In the genomic region with DNA sequence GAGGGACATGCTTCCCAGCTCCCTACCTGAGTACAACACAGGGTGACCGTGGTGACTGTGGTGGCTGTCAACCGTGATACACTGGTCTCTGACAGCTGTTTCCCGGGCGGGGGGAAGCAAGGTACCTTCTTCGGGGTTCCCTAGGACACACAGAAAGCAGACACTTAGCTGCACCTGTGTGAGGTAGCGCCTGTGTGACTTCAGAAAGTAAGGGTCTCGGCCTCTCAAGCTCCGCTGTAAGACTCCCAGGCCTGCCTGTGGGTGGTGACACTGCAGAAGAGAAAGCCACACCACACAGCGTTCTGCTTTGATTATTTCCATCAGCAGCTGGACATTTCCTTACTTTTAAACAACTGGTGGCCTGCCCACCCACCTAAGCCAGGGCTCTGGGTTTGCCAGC, we compare ENCODE assay signal across 18 mouse cellular contexts. TPM values are rescaled to one million over a fixed set of nuclear protein-coding genes. Genes with fewer than 3 reads are reported as not detected.
DNase-seq lines count a peak whose midpoint lies in the region; ATAC-seq and TF ChIP-seq lines count a peak whose summit lies in the region.
"Had no signal": no experiment of that assay in that cellular context is flagged by ENCODE, and none has a peak within 500 bp of the region (broad histone marks: within the 10 kb centered on the region; RNA-seq: fewer than 3 reads in every experiment).

No protein-coding gene starts in this region.

- H3K27ac ChIP-seq in heart, embryonic 16.5 days (ENCODE audit: low read length), result no peak overlapping the region
- H3K27ac ChIP-seq in heart, adult 2 months, result no peak overlapping the region
- H3K27ac ChIP-seq in stomach, embryonic 16.5 days (ENCODE audit: low read length), result peak overlapping the region; percentile 24; the same call in 1 of the 2 replicates
- no peak overlapping the region for H3K27ac ChIP-seq in stomach, postnatal 0 days (replicated peaks)
- H3K27ac ChIP-seq in intestine, embryonic 16.5 days (ENCODE audit: low read length), result no peak overlapping the region
- H3K27ac ChIP-seq: embryonic facial prominence, embryonic 12.5 days; forebrain, embryonic 10.5 days; macrophage had no signal

- peaks cover 66% of the 10 kb centered on the region for H3K4me1 ChIP-seq in heart, embryonic 16.5 days (ENCODE audit: control insufficient read depth, insufficient read depth, low read length)
- H3K4me1 ChIP-seq in heart, adult 2 months (ENCODE audit: control insufficient read depth, insufficient read depth, low read length), result peaks cover 6% of the 10 kb centered on the region
- H3K4me1 ChIP-seq in stomach, embryonic 16.5 days (ENCODE audit: control insufficient read depth, insufficient read depth, low read length), result peaks cover 63% of the 10 kb centered on the region
- peaks cover 8% of the 10 kb centered on the region; the same call in 1 of the 2 replicates for H3K4me1 ChIP-seq in stomach, postnatal 0 days (replicated peaks; ENCODE audit: control insufficient read depth, insufficient read depth)
- H3K4me1 ChIP-seq in intestine, embryonic 16.5 days (ENCODE audit: control insufficient read depth, insufficient read depth, low read length), result peaks cover 46% of the 10 kb centered on the region

- no peak for TF ChIP-seq POLR2A in heart, adult 2 months (IDR thresholded peaks at IDR 0.05; ENCODE audit: insufficient read depth, low read depth, low read length)

- H3K4me3 ChIP-seq in heart, embryonic 16.5 days (ENCODE audit: low read length), result no peak overlapping the region
- no peak overlapping the region for H3K4me3 ChIP-seq in heart, adult 2 months
- no peak overlapping the region for H3K4me3 ChIP-seq in stomach, embryonic 16.5 days (replicated peaks; ENCODE audit: low read length)
- H3K4me3 ChIP-seq in stomach, postnatal 0 days (ENCODE audit: low read depth, low read length), result no peak overlapping the region
- H3K4me3 ChIP-seq in intestine, embryonic 16.5 days (ENCODE audit: low read length), result 0 out of 2 replicates have a peak overlapping the region, but pooled peaks have one; percentile 12
- H3K4me3 ChIP-seq: embryonic facial prominence, embryonic 12.5 days; forebrain, embryonic 10.5 days; heart, embryonic 12.5 days had no signal

- H3K79me2 ChIP-seq in heart, adult 2 months (replicated peaks; ENCODE audit: control insufficient read depth, insufficient read depth, low read length), result peaks cover 2% of the 10 kb centered on the region; the same call in 1 of the 2 replicates

- no peaks in the 10 kb centered on the region for H3K9me3 ChIP-seq in heart, embryonic 16.5 days (replicated peaks; ENCODE audit: control insufficient read depth, low read length)
- no peaks in the 10 kb centered on the region for H3K9me3 ChIP-seq in stomach, embryonic 16.5 days (replicated peaks; ENCODE audit: control insufficient read depth, low read length)
- no peaks in the 10 kb centered on the region for H3K9me3 ChIP-seq in stomach, postnatal 0 days (ENCODE audit: control insufficient read depth, low read length)
- no peaks in the 10 kb centered on the region for H3K9me3 ChIP-seq in intestine, embryonic 16.5 days (ENCODE audit: control insufficient read depth, low read length)
- H3K9me3 ChIP-seq: embryonic facial prominence, embryonic 12.5 days; forebrain, embryonic 10.5 days; heart, embryonic 12.5 days had no signal

- WGBS in heart, embryonic 16.5 days, result 76% methylated on average over 9 of the region's 9 CpGs
- 80% methylated on average over 9 of the region's 9 CpGs for WGBS in heart, adult 2 months
- 72% methylated on average over 9 of the region's 9 CpGs for WGBS in stomach, embryonic 16.5 days
- WGBS in stomach, postnatal 0 days, result 65% methylated on average over 9 of the region's 9 CpGs
- WGBS in intestine, embryonic 16.5 days, result 81% methylated on average over 9 of the region's 9 CpGs

- no peak overlapping the region for H3K9ac ChIP-seq in heart, embryonic 16.5 days (ENCODE audit: low read length)
- H3K9ac ChIP-seq in heart, adult 2 months (ENCODE audit: low read depth, low read length), result no peak overlapping the region
- H3K9ac ChIP-seq in stomach, embryonic 16.5 days (ENCODE audit: low read length), result peak overlapping the region; percentile 97; the same call in 1 of the 2 replicates
- no peak overlapping the region for H3K9ac ChIP-seq in stomach, postnatal 0 days (ENCODE audit: low read length)
- H3K9ac ChIP-seq in intestine, embryonic 16.5 days (ENCODE audit: low read depth, low read length), result 0 out of 2 replicates have a peak overlapping the region, but pooled peaks have one; percentile 16
- H3K9ac ChIP-seq: embryonic facial prominence, embryonic 12.5 days; heart, embryonic 12.5 days; liver, postnatal 0 days had no signal

- H3K4me2 ChIP-seq in heart, embryonic 16.5 days (ENCODE audit: low read depth, low read length), result 0 out of 2 replicates have a peak overlapping the region, but pooled peaks have one; percentile 24
- peak overlapping the region; percentile 52; the same call in 1 of the 2 replicates for H3K4me2 ChIP-seq in stomach, embryonic 16.5 days (ENCODE audit: low read depth, low read length)
- H3K4me2 ChIP-seq in stomach, postnatal 0 days (replicated peaks; ENCODE audit: low read depth), result no peak overlapping the region
- H3K4me2 ChIP-seq in intestine, embryonic 16.5 days (ENCODE audit: low read depth, low read length), result peak overlapping the region; percentile 23; the same call in 1 of the 2 replicates
- H3K4me2 ChIP-seq: midbrain, embryonic 11.5 days had no signal

- no peak for DNase-seq in heart, adult 2 months
- no peak for DNase-seq in stomach, postnatal 0 days (ENCODE audit: low spot score)
- DNase-seq in thymus, postnatal 4 days, result peak; percentile 59
- no peak for DNase-seq in gastrocnemius, postnatal 25 days
- DNase-seq: adrenal gland, postnatal 36 days; B cell, adult 2 months; cerebellum, adult 8-10 months; gastrocnemius, postnatal 36 days; liver, postnatal 0 days had no signal

- no peak for ATAC-seq in heart, embryonic 16.5 days (replicated peaks; ENCODE audit: extremely low read depth, insufficient read depth, low FRiP score)
- no peak for ATAC-seq in stomach, embryonic 16.5 days (ENCODE audit: insufficient read depth, low FRiP score)
- ATAC-seq in stomach, postnatal 0 days (ENCODE audit: low FRiP score, low TSS enrichment), result no peak
- ATAC-seq in intestine, embryonic 16.5 days, result no peak
- ATAC-seq: liver, postnatal 0 days had no signal

- H3K36me3 ChIP-seq in heart, embryonic 16.5 days (ENCODE audit: control insufficient read depth, insufficient read depth), result no peaks in the 10 kb centered on the region
- no peaks in the 10 kb centered on the region for H3K36me3 ChIP-seq in heart, adult 2 months (ENCODE audit: control insufficient read depth, insufficient read depth, low read length)
- H3K36me3 ChIP-seq in stomach, embryonic 16.5 days (ENCODE audit: control insufficient read depth, insufficient read depth, low read length), result no peaks in the 10 kb centered on the region
- H3K36me3 ChIP-seq in stomach, postnatal 0 days (ENCODE audit: control insufficient read depth, insufficient read depth, low read length), result no peaks in the 10 kb centered on the region
- H3K36me3 ChIP-seq in intestine, embryonic 16.5 days (ENCODE audit: control insufficient read depth, insufficient read depth, low read length), result no peaks in the 10 kb centered on the region
- H3K36me3 ChIP-seq: embryonic facial prominence, embryonic 12.5 days; forebrain, embryonic 10.5 days; heart, embryonic 12.5 days had no signal

- intact Hi-C loops in heart, adult 2 months (cut with DNase I), result no loop called here

- H3K27me3 ChIP-seq in heart, embryonic 16.5 days (ENCODE audit: control insufficient read depth, insufficient read depth, low read length), result no peaks in the 10 kb centered on the region
- H3K27me3 ChIP-seq in heart, adult 2 months (ENCODE audit: control insufficient read depth, insufficient read depth, low read length), result no peaks in the 10 kb centered on the region
- no peaks in the 10 kb centered on the region for H3K27me3 ChIP-seq in stomach, embryonic 16.5 days (ENCODE audit: control insufficient read depth, insufficient read depth, low read length)
- H3K27me3 ChIP-seq in stomach, postnatal 0 days (ENCODE audit: control insufficient read depth, insufficient read depth, low read length), result no peaks in the 10 kb centered on the region
- no peaks in the 10 kb centered on the region for H3K27me3 ChIP-seq in intestine, embryonic 16.5 days (replicated peaks; ENCODE audit: control insufficient read depth, insufficient read depth, low read length)
- H3K27me3 ChIP-seq: embryonic facial prominence, embryonic 12.5 days; heart, embryonic 12.5 days had no signal

- no peak for TF ChIP-seq EP300 in heart, adult 2 months (IDR thresholded peaks at IDR 0.05; ENCODE audit: insufficient read depth, low read depth, low read length)
- no peak for TF ChIP-seq EP300 in stomach, postnatal 0 days (optimal IDR thresholded peaks at IDR 0.05)

- no peak for TF ChIP-seq CTCF in heart, adult 2 months (IDR thresholded peaks at IDR 0.05)
- TF ChIP-seq CTCF in stomach, postnatal 0 days (IDR thresholded peaks at IDR 0.05; ENCODE audit: low read depth), result no peak

RNA-seq across cellular contexts. Expression of a gene that starts 4.8 kb away (rescaled TPM):
- polyA plus RNA-seq in heart, embryonic 16.5 days (2015; fragmentation: Nextera tagmentation; extraction: Ambion mirVana), result 4.1 and 4.3 TPM in 2 replicates
- total RNA-seq in heart, adult 2 months (2021), result 10 to 100 TPM; 28.4 to 31.4 TPM
- polyA plus RNA-seq in heart, adult 2 months (2012; rRNA removed), result 37.4 and 41.7 TPM in 2 replicates
- polyA plus RNA-seq in stomach, embryonic 16.5 days (2015; fragmentation: Nextera tagmentation; extraction: Ambion mirVana), result 7.2 and 7.4 TPM in 2 replicates
- polyA plus RNA-seq in stomach, postnatal 0 days (2015; fragmentation: Nextera tagmentation; extraction: Ambion mirVana), result 6.1 and 7.0 TPM in 2 replicates
- polyA plus RNA-seq in intestine, embryonic 16.5 days (2015; fragmentation: Nextera tagmentation; extraction: Ambion mirVana), result 4.4 and 4.6 TPM in 2 replicates
- total RNA-seq in gastrocnemius, postnatal 25 days (2021), result 10 to 100 TPM; 18.2 to 19.2 TPM

RNA-seq across cellular contexts. Expression of a gene that starts 52.8 kb away (rescaled TPM):
- polyA plus RNA-seq in heart, embryonic 16.5 days (2015; fragmentation: Nextera tagmentation; extraction: Ambion mirVana), result 1.7 and 3.1 TPM in 2 replicates
- total RNA-seq in heart, adult 2 months (2021), result under 1 TPM; 0.47 to 0.91 TPM
- polyA plus RNA-seq in heart, adult 2 months (2012; rRNA removed), result 1.2 and 1.8 TPM in 2 replicates
- 0.70 and 1.0 TPM in 2 replicates for polyA plus RNA-seq in stomach, embryonic 16.5 days (2015; fragmentation: Nextera tagmentation; extraction: Ambion mirVana)
- polyA plus RNA-seq in stomach, postnatal 0 days (2015; fragmentation: Nextera tagmentation; extraction: Ambion mirVana), result 4.6 and 5.0 TPM in 2 replicates
- polyA plus RNA-seq in intestine, embryonic 16.5 days (2015; fragmentation: Nextera tagmentation; extraction: Ambion mirVana), result 0.65 and 1.9 TPM in 2 replicates
- under 1 TPM in 1 of 2 experiments, not detected in 1; 0.27 TPM for total RNA-seq in gastrocnemius, postnatal 25 days (2021)
- polyA plus RNA-seq: embryonic facial prominence, embryonic 12.5 days; forebrain, embryonic 10.5 days; heart, embryonic 12.5 days; limb, embryonic 11.5 days had no signal

Comparison
In these comparisons a context has a peak if more than half of its experiments do, and no peak if none do; other contexts are left out.
1. H3K9ac ChIP-seq: peak in stomach, embryonic 16.5 days (single experiment) and intestine, embryonic 16.5 days (single experiment); none in heart, embryonic 16.5 days (single experiment), heart, adult 2 months (single experiment) and stomach, postnatal 0 days (single experiment).